Mouse (Mus musculus): ENCODE results near the gene Olfr1113. TPM values are rescaled to one million over a fixed set of nuclear protein-coding genes. Genes with fewer than 3 reads are reported as not detected.

The Olfr1113 gene
- not detected for polyA plus RNA-seq (2017; shearing (Covaris generic))

DNA sequence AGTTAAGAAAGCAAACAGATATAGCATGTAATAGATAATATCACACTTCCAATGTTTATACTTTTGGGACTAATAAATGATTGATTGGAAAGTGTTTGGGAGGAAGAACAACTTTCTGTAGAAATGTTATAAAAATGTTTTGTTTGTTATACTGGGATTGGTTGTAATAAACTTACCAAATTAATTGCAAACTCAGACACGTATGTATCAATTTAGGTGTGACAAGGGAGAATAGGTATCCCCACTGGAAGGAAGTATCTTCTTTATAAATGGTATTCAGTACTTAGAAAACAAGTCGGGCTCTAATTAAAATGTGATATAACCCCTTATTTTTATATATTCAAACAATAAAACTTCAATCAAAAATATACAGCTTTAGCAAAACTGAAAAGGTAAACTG is at the start of gene Olfr1113:
Gene Olfr1113, plus strand, starts transcription at position 301 of the 400 bp plus-strand sequence.

DNA sequence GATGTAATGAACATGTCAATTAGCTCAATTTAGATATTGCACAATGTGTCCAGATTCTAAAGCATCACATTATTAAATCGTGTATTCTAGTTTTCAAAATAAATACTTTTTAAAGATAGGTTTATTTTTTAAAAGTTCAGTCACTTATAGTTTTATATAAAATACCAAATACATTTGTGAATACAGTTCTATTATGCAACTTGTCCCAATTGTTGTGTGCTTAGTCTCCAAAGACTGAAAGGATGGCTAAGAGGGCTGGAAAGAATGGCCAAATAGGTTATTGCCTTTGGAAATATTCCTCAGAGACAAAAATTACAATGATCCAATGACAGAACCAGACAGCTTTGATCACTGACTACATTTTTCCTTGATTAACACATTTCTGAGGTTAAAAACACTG is 21.3 kb upstream of the Olfr1113 start, which contains the start of gene Olfr1112:
Gene Olfr1112, plus strand, starts transcription at position 301 of the 400 bp plus-strand sequence.

DNA sequence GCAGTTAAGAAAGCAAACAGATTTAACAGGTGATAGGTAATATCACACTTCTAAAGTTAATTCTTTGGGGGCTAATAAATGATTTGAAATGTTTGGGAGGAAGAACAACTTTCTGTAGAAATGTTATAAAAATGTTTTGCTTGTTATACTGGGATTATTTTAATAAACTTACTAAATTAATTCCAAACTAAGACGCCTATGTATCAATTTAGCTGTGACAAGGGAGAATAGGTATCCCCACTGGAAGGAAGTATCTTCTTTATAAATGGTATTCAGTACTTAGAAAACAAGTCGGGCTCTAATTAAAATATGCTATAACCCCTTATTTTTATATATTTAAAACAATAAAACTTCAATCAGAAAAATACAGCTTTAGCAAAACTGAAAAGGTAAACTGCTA is 38.9 kb downstream of the Olfr1113 start, which contains the start of gene Olfr1115:
Gene Olfr1115, plus strand, starts transcription at position 301 of the 400 bp plus-strand sequence.

Other genes with a start within 250 kb of the Olfr1113 start
- gene Olfr1099, start 248.3 kb upstream of the Olfr1113 start, polyA plus RNA-seq (2017; shearing (Covaris generic)) = not detected
- not detected for gene Olfr1100, start 229.0 kb upstream of the Olfr1113 start, polyA plus RNA-seq (2017; shearing (Covaris generic))
- not detected for gene Olfr1101, start 217.7 kb upstream of the Olfr1113 start, polyA plus RNA-seq (2017; shearing (Covaris generic))
- gene Olfr1102, start 210.6 kb upstream of the Olfr1113 start, polyA plus RNA-seq (2017; shearing (Covaris generic)) = under 1 TPM in 1 of 2 experiments, not detected in 1; 0.62 TPM
- gene Olfr1104, start 181.9 kb upstream of the Olfr1113 start, polyA plus RNA-seq (2017; shearing (Covaris generic)) = not detected
- gene Olfr1105, start 172.4 kb upstream of the Olfr1113 start, polyA plus RNA-seq (2017; shearing (Covaris generic)) = under 1 TPM; 0.07 to 0.67 TPM
- gene Olfr1106, start 156.7 kb upstream of the Olfr1113 start, polyA plus RNA-seq (2017; shearing (Covaris generic)) = not detected
- gene Olfr1107, start 133.2 kb upstream of the Olfr1113 start, polyA plus RNA-seq (2017; shearing (Covaris generic)) = under 1 TPM in 1 of 2 experiments, not detected in 1; 0.27 TPM
- under 1 TPM; 0.11 to 0.34 TPM for gene Olfr1109, start 113.0 kb upstream of the Olfr1113 start, polyA plus RNA-seq (2017; shearing (Covaris generic))
- not detected for gene Olfr259, start 94.4 kb upstream of the Olfr1113 start, polyA plus RNA-seq (2017; shearing (Covaris generic))
- not detected for gene Olfr1110, start 68.7 kb upstream of the Olfr1113 start, polyA plus RNA-seq (2017; shearing (Covaris generic))
- not detected for gene Olfr1111, start 56.3 kb upstream of the Olfr1113 start, polyA plus RNA-seq (2017; shearing (Covaris generic))
- gene Olfr1112, start 21.2 kb upstream of the Olfr1113 start, polyA plus RNA-seq (2017; shearing (Covaris generic)) = not detected
- gene Olfr1115, start 39.0 kb downstream of the Olfr1113 start, polyA plus RNA-seq (2017; shearing (Covaris generic)) = not detected
- under 1 TPM; 0.06 to 0.15 TPM for gene Olfr1116, start 58.6 kb downstream of the Olfr1113 start, polyA plus RNA-seq (2017; shearing (Covaris generic))
- not detected for gene Olfr1118, start 98.6 kb downstream of the Olfr1113 start, polyA plus RNA-seq (2017; shearing (Covaris generic))
- gene Olfr1120, start 145.8 kb downstream of the Olfr1113 start, polyA plus RNA-seq (2017; shearing (Covaris generic)) = under 1 TPM; 0.11 to 0.24 TPM
- under 1 TPM in 1 of 2 experiments, not detected in 1; 0.42 TPM for gene Olfr1121, start 160.9 kb downstream of the Olfr1113 start, polyA plus RNA-seq (2017; shearing (Covaris generic))
- 1 to 10 TPM in 1 of 2 experiments, under 1 TPM in 1; 0.41 to 1.8 TPM for gene Olfr1122, start 176.9 kb downstream of the Olfr1113 start, polyA plus RNA-seq (2017; shearing (Covaris generic))
- not detected for gene Olfr1123, start 207.7 kb downstream of the Olfr1113 start, polyA plus RNA-seq (2017; shearing (Covaris generic))
- under 1 TPM; 0.31 to 0.48 TPM for gene Olfr1124, start 221.3 kb downstream of the Olfr1113 start, polyA plus RNA-seq (2017; shearing (Covaris generic))
- gene Olfr1126, start 245.0 kb downstream of the Olfr1113 start, polyA plus RNA-seq (2017; shearing (Covaris generic)) = not detected